Mouse (Mus musculus): Measurements from ENCODE around the gene Bcl9l.

DNA sequence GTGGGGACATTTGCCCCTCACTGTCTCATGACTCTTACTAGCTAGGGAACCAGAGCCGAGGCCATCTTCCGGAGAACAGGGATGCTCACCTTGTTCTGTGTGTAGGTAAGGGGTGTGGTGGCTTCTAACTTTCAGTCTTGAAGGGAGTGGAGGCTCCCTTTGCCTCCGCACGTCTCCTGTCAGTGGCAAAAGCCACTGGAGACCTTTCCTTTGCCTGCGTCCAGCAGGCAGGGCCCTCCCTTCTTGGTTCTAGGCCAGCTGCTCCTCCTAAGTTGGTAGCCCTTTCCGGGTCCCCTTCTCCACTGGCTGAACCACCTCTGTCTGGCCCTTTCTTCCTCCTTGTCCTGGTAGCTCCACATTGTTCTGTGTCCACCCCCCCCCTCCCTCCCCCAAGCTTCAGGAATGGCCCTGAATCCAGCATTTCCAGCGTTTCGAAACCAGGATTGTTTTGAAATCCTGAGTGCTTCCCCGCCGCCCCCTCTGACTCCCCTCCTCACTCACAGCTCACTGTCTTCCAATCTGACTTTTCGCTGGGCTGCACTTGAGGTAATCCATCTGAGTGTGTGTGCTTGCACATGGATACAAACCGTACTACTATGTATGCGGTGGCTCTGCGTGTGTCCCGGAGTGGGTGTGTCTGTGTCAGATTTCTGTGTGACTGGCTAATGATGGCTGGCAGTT, 4.3 kb downstream of the Bcl9l start:
- TF ChIP-seq CTCF (IDR thresholded peaks at IDR 0.05; ENCODE audit: low read depth) (no peak), EP300 (IDR thresholded peaks at IDR 0.05; ENCODE audit: low read depth) (no peak)
